Mouse (Mus musculus) neural tube, embryonic 14.5 days (tissue): ENCODE measurements around the gene Klk11. TPM values are rescaled to one million over a fixed set of nuclear protein-coding genes. Genes with fewer than 3 reads are reported as not detected.
A peak's percentile ranks its signal among the peaks of the same experiment; 100 is the strongest.

Experiments used
- ATAC-seq: fragments of 200-750 bp; cut with Nextera tagmentation; 2 replicates; pipeline ENCODE4 v1.8.0; 2017; ENCODE audit warnings: low read depth, mild to moderate bottlenecking, moderate TSS enrichment, moderate library complexity
- H3K27ac ChIP-seq: fragments of 300-500 bp; sonication (generic); 2 replicates; pipeline ENCODE4 v1.5.1; 2014; ENCODE audit warnings: low read depth, mild to moderate bottlenecking, control low read depth, low read length, moderate library complexity, mixed read lengths
- H3K27me3 ChIP-seq: fragments of 300-500 bp; sonication (generic); 2 replicates; pipeline ENCODE4 v1.6.1; 2014; ENCODE audit warnings: low read length; ENCODE audit not compliant: control insufficient read depth, insufficient read depth
- H3K36me3 ChIP-seq: fragments of 300-500 bp; sonication (generic); 2 replicates; pipeline ENCODE4 v1.6.1; 2014; ENCODE audit warnings: low read length, mixed read lengths; ENCODE audit not compliant: control insufficient read depth, insufficient read depth
- H3K4me1 ChIP-seq: fragments of 300-500 bp; sonication (generic); 2 replicates; pipeline ENCODE4 v1.6.1; 2014; ENCODE audit warnings: low read length; ENCODE audit not compliant: control insufficient read depth, insufficient read depth
- H3K4me2 ChIP-seq: fragments of 300-500 bp; sonication (generic); 2 replicates; pipeline ENCODE4 v1.6.1; 2014; ENCODE audit warnings: mild to moderate bottlenecking, low read depth, low read length, control low read depth
- H3K4me3 ChIP-seq: fragments of 300-500 bp; sonication (generic); 2 replicates; pipeline ENCODE4 v1.5.1; 2014; ENCODE audit warnings: low read depth, low read length, control low read depth, mixed read lengths
- H3K9ac ChIP-seq: fragments of 300-500 bp; sonication (generic); replicated peaks from 2 replicates; pipeline ENCODE4 v1.6.1; 2014; ENCODE audit warnings: low read depth, mild to moderate bottlenecking, control low read depth, low read length, mixed read lengths
- H3K9me3 ChIP-seq: fragments of 300-500 bp; sonication (generic); 2 replicates; pipeline ENCODE4 v1.6.1; 2016; ENCODE audit warnings: low read length; ENCODE audit not compliant: control insufficient read depth
- WGBS: fragments of 180-500 bp; shearing (Covaris S2); extraction: QIAGEN DNeasy Blood & Tissue Kit; methylation state at CpG from one replicate; pipeline ENCODE4 v1.1.7; 2014; 5-methylcytosine and 5-hydroxymethylcytosine counted together
- polyA plus RNA-seq: library from polyadenylated mRNA; unstranded; fragments of >200 nt; fragmentation: Nextera tagmentation; extraction: Ambion mirVana; gene quantifications from 2 replicates; pipeline ENCODE4 v1.2.1, GENCODE M21; 2014

The Klk11 gene
- polyA plus RNA-seq, 1 experiment from 2014 or later = not detected

GRCm38 (mm10) chr7:43775311-43776057 lies 1.1 kb downstream of the Klk11 start:
- H3K9me3 ChIP-seq = no peaks in the 10 kb centered on the region
- H3K36me3 ChIP-seq = no peaks in the 10 kb centered on the region
- H3K4me3 ChIP-seq = no peak overlapping the region
- ATAC-seq = no peak
- WGBS = 66% methylated on average over 7 of the region's 7 CpGs
- H3K9ac ChIP-seq = no peak overlapping the region
- no peak overlapping the region for H3K27ac ChIP-seq
- H3K4me1 ChIP-seq = no peaks in the 10 kb centered on the region
- H3K27me3 ChIP-seq = no peaks in the 10 kb centered on the region
- no peak overlapping the region for H3K4me2 ChIP-seq

GRCm38 (mm10) chr7:43776506-43776905 lies 2.1 kb downstream of the Klk11 start:
- no peak overlapping the region for H3K9ac ChIP-seq
- H3K4me3 ChIP-seq = no peak overlapping the region
- no peaks in the 10 kb centered on the region for H3K4me1 ChIP-seq
- ATAC-seq = no peak
- H3K4me2 ChIP-seq = no peak overlapping the region
- H3K27me3 ChIP-seq = no peaks in the 10 kb centered on the region
- WGBS = 88% methylated on average over 5 of the region's 5 CpGs
- H3K9me3 ChIP-seq = no peaks in the 10 kb centered on the region
- no peak overlapping the region for H3K27ac ChIP-seq
- H3K36me3 ChIP-seq = no peaks in the 10 kb centered on the region

GRCm38 (mm10) chr7:43777423-43777822 lies 3.0 kb downstream of the Klk11 start:
- 86% methylated on average over 12 of the region's 12 CpGs for WGBS
- Histone ChIP-seq H3K4me2 (no peak overlapping the region), H3K9me3 (no peaks in the 10 kb centered on the region), H3K27ac (no peak overlapping the region), H3K27me3 (no peaks in the 10 kb centered on the region), H3K4me3 (no peak overlapping the region), H3K4me1 (0 out of 2 replicates have a peak, but pooled peaks cover 2% of the 10 kb centered on the region), H3K9ac (no peak overlapping the region), H3K36me3 (no peaks in the 10 kb centered on the region)
- ATAC-seq = no peak

- H3K4me2 ChIP-seq = no peak overlapping the region
- no peaks in the 10 kb centered on the region for H3K27me3 ChIP-seq
- no peak overlapping the region for H3K27ac ChIP-seq
- no peak for ATAC-seq
- 90% methylated on average over 10 of the region's 10 CpGs for WGBS
- H3K9me3 ChIP-seq = no peaks in the 10 kb centered on the region
- H3K4me1 ChIP-seq = 0 out of 2 replicates have a peak, but pooled peaks cover 6% of the 10 kb centered on the region
- no peak overlapping the region for H3K4me3 ChIP-seq
- H3K9ac ChIP-seq = no peak overlapping the region
- no peaks in the 10 kb centered on the region for H3K36me3 ChIP-seq
These were observed 4.0 kb downstream of the Klk11 start for GRCm38 (mm10) chr7:43778176-43778970.

DNA sequence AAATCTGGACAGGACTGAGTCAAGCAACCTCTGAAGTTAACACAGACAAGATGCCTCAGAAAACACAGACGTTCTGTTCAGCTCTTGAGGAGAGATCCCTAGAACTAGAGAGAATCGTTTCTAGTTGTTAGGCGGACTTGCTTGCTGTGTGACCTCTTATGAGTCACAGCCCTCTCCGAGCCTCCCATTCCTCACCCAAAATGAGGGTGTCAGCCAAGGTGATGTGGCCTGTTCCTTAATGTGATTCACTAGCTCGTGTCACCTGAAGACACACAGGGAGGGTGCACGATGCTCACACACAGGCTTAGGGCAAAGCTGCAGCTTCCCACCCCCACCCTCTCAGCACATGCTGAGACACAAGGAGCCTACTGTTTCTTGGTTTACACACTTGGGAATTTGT lies 5.8 kb downstream of the Klk11 start:
- no peak overlapping the region for H3K4me3 ChIP-seq
- WGBS = 77% methylated on average over 6 of the region's 6 CpGs
- H3K9ac ChIP-seq = no peak overlapping the region
- H3K4me2 ChIP-seq = no peak overlapping the region
- 0 out of 2 replicates have a peak, but pooled peaks cover 6% of the 10 kb centered on the region for H3K4me1 ChIP-seq
- no peaks in the 10 kb centered on the region for H3K9me3 ChIP-seq
- H3K27me3 ChIP-seq = no peaks in the 10 kb centered on the region
- no peak for ATAC-seq
- no peaks in the 10 kb centered on the region for H3K36me3 ChIP-seq
- H3K27ac ChIP-seq = no peak overlapping the region

DNA sequence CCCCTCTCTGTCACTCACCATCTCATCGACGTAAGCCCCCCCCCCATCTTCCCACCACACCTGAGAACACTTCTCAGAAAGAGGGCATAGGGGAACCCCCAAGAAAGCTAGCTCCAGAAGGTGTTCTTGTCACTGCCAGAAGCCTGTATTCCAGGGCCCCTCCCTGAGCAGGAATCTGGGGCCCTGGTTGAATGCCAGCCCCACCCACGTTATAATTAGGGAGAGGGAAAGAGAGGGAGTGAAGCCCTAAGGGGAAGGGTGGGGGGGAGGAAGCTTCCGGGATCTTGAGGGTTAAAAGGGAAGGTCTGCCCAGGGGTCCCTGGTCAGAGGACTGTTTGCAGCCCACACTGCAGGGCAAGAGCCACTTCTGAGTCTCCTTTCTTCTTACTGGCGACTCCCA lies 6.3 kb downstream of the Klk11 start, which contains the start of gene Klk10:
TSS of gene Klk10 (plus strand) at position 290 of the 400 bp plus-strand sequence.
- no peaks in the 10 kb centered on the region for H3K36me3 ChIP-seq
- H3K4me2 ChIP-seq = no peak within 1 kb of the TSS
- H3K4me1 ChIP-seq = 0 out of 2 replicates have a peak, but pooled peaks cover 6% of the 10 kb centered on the region
- H3K27me3 ChIP-seq = no peaks in the 10 kb centered on the region
- H3K27ac ChIP-seq = no peak within 1 kb of the TSS
- WGBS = 55% methylated on average over 5 of the region's 5 CpGs
- H3K4me3 ChIP-seq = no peak within 1 kb of the TSS
- ATAC-seq = no peak
- H3K9me3 ChIP-seq = no peaks in the 10 kb centered on the region
- H3K9ac ChIP-seq = no peak within 1 kb of the TSS

DNA sequence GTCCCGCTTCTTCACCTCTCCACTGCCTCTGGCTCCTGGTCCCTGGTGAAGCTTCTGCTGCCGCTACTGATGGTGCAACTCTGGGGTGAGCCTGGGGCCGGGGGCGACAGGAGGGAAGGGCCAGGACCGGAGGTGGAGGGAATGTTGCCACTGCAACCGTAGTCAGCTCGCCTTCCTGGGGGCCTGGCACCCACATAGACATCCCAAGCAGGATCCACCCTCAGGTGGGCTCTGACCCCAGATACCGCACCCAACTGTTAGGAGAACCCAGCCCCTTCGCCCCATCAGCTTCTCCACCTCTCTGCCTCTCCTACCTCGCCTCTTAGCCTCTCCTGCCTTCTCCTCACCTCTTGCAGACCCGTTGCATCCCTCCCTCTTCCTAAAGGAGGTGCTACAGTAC lies 7.1 kb downstream of the Klk11 start:
- H3K36me3 ChIP-seq = no peaks in the 10 kb centered on the region
- H3K27me3 ChIP-seq = no peaks in the 10 kb centered on the region
- H3K4me1 ChIP-seq = 0 out of 2 replicates have a peak, but pooled peaks cover 6% of the 10 kb centered on the region
- no peak overlapping the region for H3K9ac ChIP-seq
- no peak overlapping the region for H3K4me2 ChIP-seq
- no peak overlapping the region for H3K4me3 ChIP-seq
- no peak for ATAC-seq
- H3K9me3 ChIP-seq = no peaks in the 10 kb centered on the region
- 84% methylated on average over 11 of the region's 11 CpGs for WGBS
- no peak overlapping the region for H3K27ac ChIP-seq

DNA sequence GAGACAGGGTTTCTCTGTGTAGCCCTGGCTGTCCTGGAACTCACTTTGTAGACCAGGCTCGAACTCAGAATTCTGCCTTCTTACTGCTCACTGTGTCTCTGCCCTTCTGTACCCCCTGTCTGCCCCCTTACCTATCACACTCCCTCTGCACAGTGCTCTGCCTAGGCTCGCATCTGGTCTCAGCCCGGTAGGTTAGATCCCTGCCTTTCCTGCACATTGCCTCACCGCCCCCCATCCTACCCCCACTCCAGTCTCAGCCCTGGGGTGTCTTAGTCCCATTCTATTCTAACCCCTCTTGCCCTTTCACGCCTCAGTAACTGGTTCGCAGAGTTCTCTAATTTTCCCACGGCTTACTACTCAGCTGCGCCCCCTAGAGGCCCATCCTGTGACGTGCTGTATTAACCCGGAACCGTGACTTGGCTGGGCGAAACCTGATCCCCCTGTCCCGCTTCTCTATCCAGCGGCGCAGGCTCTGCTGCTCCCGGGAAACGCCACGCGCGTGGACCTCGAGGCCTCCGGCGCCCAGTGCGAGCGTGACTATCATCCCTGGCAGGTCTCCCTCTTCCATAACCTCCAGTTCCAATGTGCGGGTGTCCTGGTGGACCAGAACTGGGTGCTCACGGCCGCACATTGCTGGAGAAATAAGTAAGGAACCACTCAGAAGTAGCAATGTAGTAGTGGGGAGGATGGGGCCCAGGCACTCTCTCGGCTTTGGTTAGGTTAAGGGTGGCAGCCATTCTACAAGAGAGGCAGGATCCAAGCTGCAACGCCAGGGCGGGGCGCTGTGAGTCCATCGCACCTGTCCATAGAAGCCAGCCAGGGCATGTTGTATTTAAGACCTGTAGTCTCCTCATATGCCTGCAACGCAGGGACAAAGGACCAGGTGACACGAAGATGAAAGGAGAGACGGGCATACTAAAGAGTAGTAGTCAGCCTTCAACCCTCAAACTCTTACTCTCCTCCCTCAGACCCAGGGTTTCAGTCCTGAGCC lies 8.2 kb downstream of the Klk11 start:
- Histone ChIP-seq H3K9me3 (no peaks in the 10 kb centered on the region), H3K4me2 (peak overlapping the region; percentile 53), H3K4me1 (0 out of 2 replicates have a peak, but pooled peaks cover 6% of the 10 kb centered on the region), H3K27me3 (no peaks in the 10 kb centered on the region), H3K36me3 (no peaks in the 10 kb centered on the region), H3K4me3 (peak overlapping the region; percentile 26), H3K9ac (peak overlapping the region; percentile 34; the same call in 1 of the 2 replicates), H3K27ac (no peak overlapping the region)
- ATAC-seq = peak; percentile 75; the same call in 1 of the 2 replicates
- WGBS = 12% methylated on average over 36 of the region's 36 CpGs
